Mouse (Mus musculus) granulocyte monocyte progenitor cell, adult 5-6 weeks (primary cell): Measurements from ENCODE around the gene Wdr53. TPM values are rescaled to one million over a fixed set of nuclear protein-coding genes. Genes with fewer than 3 reads are reported as not detected.
"Not testable (repeated sequence)": the region's sequence is repeated elsewhere in the genome, so short reads cannot be mapped to it uniquely, and the experiment has no call there.

Source experiments
- ATAC-seq: replicated peaks from 2 replicates; pipeline ENCODE4 v1.8.0; 2016; ENCODE audit warnings: mild to moderate bottlenecking, moderate TSS enrichment, inconsistent platforms; ENCODE audit not compliant: poor library complexity, severe bottlenecking
- total RNA-seq, 2 experiments: library from RNA; stranded (forward) in 1 of 2; stranded (reverse) in 1 of 2; fragments of 200-712, 200-1000 nt in 1 of 2; fragments of >200 nt in 1 of 2; fragmentation: Nextera tagmentation in 1 of 2; gene quantifications; 2 replicates each; pipeline ENCODE4 v1.2.3; 2014 to 2017

The Wdr53 gene
- total RNA-seq, 2 experiments from 2014 or later = 12.9 to 22.1 TPM

DNA sequence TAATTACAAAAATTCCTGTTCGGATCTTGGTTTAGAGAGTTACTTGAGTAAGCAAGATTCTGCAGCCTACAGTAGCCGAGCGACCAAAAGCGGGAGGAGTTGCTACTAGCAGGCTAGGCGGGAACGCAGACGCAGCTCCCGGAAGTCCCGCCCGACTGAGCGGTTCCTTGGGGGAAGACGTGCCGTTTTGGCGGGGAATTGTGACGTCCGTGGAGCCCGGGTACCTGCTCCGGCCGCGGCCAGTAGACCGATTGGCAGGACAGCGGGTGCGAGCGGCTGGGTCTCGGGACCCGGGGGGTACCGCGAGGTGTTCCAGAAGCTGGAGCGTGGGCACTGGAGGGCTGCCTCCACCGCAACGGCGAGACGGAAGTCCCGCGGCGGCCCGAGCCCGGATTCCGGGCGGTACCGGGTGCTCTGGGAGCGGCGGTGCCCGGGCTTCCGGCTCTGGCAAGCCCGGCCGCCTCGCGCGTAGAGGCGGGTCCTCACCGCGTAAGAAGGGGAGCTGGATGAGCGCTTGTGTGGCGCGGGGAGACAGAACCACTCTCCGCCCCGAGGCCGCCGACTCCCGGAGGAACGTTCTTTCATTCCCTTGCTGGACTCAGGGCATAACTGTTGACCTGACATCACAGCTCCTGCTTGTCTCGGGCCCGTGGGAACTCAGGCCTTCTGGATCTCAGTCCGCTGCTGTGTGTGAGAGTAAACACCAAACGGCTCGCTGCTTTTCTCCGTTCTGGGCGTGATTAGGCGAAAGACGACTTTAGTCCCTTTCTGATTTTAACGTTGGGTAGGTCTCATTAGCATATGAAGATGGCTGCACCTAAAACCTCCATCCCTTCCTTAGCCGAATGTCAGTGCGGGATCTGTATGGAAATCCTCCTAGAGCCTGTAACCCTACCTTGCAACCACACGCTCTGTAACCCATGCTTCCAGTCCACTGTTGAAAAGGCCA lies 30.6 kb downstream of the Wdr53 start, which contains the start of gene Rnf168:
TSS of gene Rnf168 (plus strand) at position 152 of the 949 bp plus-strand sequence.
- ATAC-seq = peak; percentile 87

DNA sequence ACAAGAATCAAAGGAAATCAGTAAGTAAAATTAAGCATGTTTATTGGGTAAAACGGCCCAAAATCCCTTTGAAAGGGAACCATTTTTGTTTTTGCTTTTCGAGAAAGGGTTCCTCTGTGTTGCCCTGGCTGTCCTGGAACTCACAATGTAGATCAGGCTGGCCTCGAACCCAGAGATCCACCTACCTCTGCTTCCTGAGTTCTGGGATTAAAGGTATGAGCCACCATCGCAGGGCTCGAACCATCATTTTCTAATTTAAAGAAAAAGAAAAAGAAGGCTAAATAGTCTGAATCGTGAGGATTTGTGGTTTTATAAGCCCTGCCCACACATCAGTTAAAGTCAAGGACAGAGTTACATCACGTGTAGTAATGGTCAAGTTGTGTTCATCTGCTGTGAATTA lies 31.4 kb downstream of the Wdr53 start:
- no peak for ATAC-seq

DNA sequence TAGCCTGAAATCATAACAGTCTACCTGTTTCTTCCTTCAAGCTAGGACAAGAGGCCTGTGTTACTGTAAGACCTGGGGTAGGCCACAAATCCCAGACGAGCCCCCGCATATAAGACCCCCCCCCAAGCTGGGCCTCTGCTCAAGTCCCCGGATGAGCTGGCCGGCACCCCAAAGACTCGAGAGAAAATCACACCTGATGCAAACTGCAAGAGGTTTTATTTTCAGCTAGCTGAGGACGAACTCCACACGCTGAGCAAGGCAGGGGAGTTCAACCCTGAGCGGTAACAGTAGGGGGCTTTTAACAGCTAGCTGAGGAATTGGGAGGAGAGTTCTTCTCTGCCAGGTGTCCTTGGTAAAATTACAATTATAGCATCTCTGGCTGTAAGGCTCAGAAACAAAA lies 33.2 kb downstream of the Wdr53 start:
- no peak for ATAC-seq

DNA sequence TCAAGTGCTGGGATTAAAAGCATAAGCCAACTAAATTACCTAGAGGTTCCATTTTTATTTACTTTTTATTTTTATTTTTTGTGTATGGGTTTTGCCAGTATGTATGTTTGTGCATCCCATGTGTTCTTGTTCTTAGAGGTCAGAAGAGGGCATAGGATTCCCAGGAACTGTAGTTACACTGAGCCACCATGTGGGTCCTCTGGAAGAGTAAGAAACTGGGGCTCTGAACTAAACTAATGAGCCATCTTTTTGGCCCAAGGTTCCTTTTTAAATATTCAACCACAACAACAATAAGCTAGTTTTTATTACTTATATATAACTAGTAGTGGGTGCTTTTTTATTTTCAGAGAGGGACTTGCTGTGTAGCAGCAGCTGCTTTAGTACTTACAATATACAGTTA lies 35.6 kb downstream of the Wdr53 start:
- ATAC-seq = no peak

DNA sequence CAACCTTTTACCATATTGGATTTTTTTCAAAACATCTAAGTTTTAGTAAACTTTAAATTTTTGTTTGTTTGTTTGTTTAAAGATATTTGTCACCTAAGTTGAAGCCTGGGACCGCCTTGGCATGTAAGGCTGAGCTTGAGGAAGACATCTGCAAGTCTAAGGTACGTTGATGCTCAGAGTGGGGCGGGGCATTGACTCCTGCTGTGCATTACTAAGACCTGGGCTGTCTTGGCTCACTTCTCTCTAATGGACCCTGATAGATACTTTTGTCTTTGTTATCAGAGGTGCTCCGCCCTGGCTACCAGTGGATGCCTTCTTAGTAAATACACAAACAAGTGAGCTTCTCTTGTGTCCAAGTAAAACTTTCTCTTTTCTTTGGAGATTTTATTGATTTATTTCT lies 44.8 kb downstream of the Wdr53 start:
- no peak for ATAC-seq

DNA sequence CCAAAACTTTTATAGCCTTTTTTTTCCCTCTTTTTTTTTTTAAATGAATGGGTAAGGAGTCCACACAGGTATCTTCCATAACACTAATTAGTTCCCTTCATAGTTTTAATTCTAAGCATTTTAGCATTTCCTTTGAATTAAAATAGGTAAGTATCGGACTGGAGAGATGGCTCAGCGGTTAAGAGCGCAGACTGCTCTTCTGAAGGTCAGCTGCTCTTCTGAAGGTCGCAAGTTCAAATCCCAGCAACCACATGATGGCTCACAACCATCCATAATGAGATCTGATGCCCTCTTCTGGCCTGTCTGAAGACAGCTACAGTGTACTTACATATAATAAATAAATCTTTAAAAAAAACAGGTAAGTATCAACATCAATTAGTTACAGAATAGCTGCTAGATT lies 52.6 kb downstream of the Wdr53 start:
- ATAC-seq = not testable (repeated sequence)

DNA sequence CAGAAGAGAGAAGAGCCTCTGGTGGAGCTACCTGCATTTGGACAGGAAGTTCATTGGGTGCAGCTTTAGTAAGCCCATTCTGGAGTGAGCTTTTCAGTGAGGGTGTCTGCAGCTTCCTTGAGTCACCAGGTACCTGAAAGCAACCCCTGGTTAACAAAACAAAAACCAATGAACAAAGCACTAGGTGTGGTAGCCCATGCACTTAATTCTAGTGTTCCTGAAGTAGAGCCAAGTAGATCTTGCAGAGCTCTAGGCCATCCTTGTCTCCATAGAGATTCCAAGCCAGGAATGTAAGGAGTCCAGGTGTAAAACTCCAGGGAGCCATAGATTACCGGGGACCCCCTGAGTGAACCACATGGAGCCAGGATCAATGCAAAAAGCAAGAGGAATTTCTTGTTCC lies 56.0 kb downstream of the Wdr53 start:
- ATAC-seq = no peak

DNA sequence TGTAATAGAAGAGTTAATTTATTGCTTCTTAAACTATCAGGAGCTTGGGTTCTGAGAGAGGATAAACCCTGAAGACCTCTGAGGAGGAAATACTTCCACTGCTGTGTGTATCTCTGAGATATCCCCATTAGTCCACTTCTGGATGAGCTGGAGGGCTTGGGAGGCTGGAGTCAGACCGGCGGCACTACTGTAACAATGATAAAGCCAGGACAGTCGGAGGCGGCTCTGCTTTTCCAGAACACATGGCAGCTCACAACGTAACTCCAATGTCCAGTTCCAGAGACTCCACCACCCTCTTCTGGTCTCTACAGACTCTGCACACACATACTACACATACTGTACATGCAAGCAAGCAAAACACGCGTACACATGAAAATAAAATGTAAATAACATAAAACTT lies 56.9 kb downstream of the Wdr53 start:
- no peak for ATAC-seq

Other genes starting within 250 kb of the Wdr53 start
- 26.5 and 27.3 TPM in 2 replicates for gene Senp5, start 243.9 kb upstream of the Wdr53 start, total RNA-seq (2014; fragmentation: Nextera tagmentation)
- gene Senp5, start 243.9 kb upstream of the Wdr53 start, total RNA-seq (2017) = 19.6 and 21.6 TPM in 2 replicates
- 65.0 and 67.3 TPM in 2 replicates for gene Pak2, start 167.9 kb upstream of the Wdr53 start, total RNA-seq (2014; fragmentation: Nextera tagmentation)
- gene Pak2, start 167.9 kb upstream of the Wdr53 start, total RNA-seq (2017) = 54.2 and 54.9 TPM in 2 replicates
- gene Pigx, start 147.5 kb upstream of the Wdr53 start, total RNA-seq (2014; fragmentation: Nextera tagmentation) = 84.7 and 88.8 TPM in 2 replicates
- 46.6 and 75.6 TPM in 2 replicates for gene Pigx, start 147.5 kb upstream of the Wdr53 start, total RNA-seq (2017)
- 9.9 and 18.8 TPM in 2 replicates for gene Cep19, start 147.4 kb upstream of the Wdr53 start, total RNA-seq (2014; fragmentation: Nextera tagmentation)
- 27.0 and 36.8 TPM in 2 replicates for gene Cep19, start 147.4 kb upstream of the Wdr53 start, total RNA-seq (2017)
- 185 and 192 TPM in 2 replicates for gene Nrros, start 81.6 kb upstream of the Wdr53 start, total RNA-seq (2014; fragmentation: Nextera tagmentation)
- 110 and 119 TPM in 2 replicates for gene Nrros, start 81.6 kb upstream of the Wdr53 start, total RNA-seq (2017)
- 102 and 159 TPM in 2 replicates for gene Bex6, start 67.4 kb upstream of the Wdr53 start, total RNA-seq (2014; fragmentation: Nextera tagmentation)
- gene Bex6, start 67.4 kb upstream of the Wdr53 start, total RNA-seq (2017) = 86.7 and 90.4 TPM in 2 replicates
- gene Fbxo45, start 69 bp upstream of the Wdr53 start, total RNA-seq (2014; fragmentation: Nextera tagmentation) = 10.8 and 17.9 TPM in 2 replicates
- 21.9 and 22.5 TPM in 2 replicates for gene Fbxo45, start 69 bp upstream of the Wdr53 start, total RNA-seq (2017)
- gene Smco1, start 24.2 kb downstream of the Wdr53 start, total RNA-seq (2014; fragmentation: Nextera tagmentation) = not detected in 2 replicates
- gene Smco1, start 24.2 kb downstream of the Wdr53 start, total RNA-seq (2017) = not detected in 2 replicates
- gene Rnf168, start 30.2 kb downstream of the Wdr53 start, total RNA-seq (2014; fragmentation: Nextera tagmentation) = 24.6 and 28.5 TPM in 2 replicates
- gene Rnf168, start 30.2 kb downstream of the Wdr53 start, total RNA-seq (2017) = 52.1 and 67.7 TPM in 2 replicates
- 26.1 and 40.0 TPM in 2 replicates for gene Ubxn7, start 85.0 kb downstream of the Wdr53 start, total RNA-seq (2014; fragmentation: Nextera tagmentation)
- 25.0 and 28.7 TPM in 2 replicates for gene Ubxn7, start 85.0 kb downstream of the Wdr53 start, total RNA-seq (2017)
- not detected in 2 replicates for gene Tm4sf19, start 153.3 kb downstream of the Wdr53 start, total RNA-seq (2014; fragmentation: Nextera tagmentation)
- not detected in 2 replicates for gene Tm4sf19, start 153.3 kb downstream of the Wdr53 start, total RNA-seq (2017)
- 41.4 and 54.7 TPM in 2 replicates for gene Tctex1d2, start 172.5 kb downstream of the Wdr53 start, total RNA-seq (2014; fragmentation: Nextera tagmentation)
- 31.5 and 49.4 TPM in 2 replicates for gene Tctex1d2, start 172.5 kb downstream of the Wdr53 start, total RNA-seq (2017)
- gene Pcyt1a, start 183.7 kb downstream of the Wdr53 start, total RNA-seq (2014; fragmentation: Nextera tagmentation) = 53.2 and 65.3 TPM in 2 replicates
- 79.3 and 90.5 TPM in 2 replicates for gene Pcyt1a, start 183.7 kb downstream of the Wdr53 start, total RNA-seq (2017)
- gene Slc51a, start 240.7 kb downstream of the Wdr53 start, total RNA-seq (2014; fragmentation: Nextera tagmentation) = not detected in 2 replicates
- gene Slc51a, start 240.7 kb downstream of the Wdr53 start, total RNA-seq (2017) = 0.05 and 0.30 TPM in 2 replicates
- not detected in 2 replicates for gene Zdhhc19, start 249.0 kb downstream of the Wdr53 start, total RNA-seq (2014; fragmentation: Nextera tagmentation)
- gene Zdhhc19, start 249.0 kb downstream of the Wdr53 start, total RNA-seq (2017) = not detected in 2 replicates